14 mouse cellular contexts compared by ENCODE assay signal in genomic region chr17:14349086-14349814, GRCm38 (mm10).
"Had no signal": no experiment of that assay in that cellular context is flagged by ENCODE, and none has a peak within 500 bp of the region (broad histone marks: within the 10 kb centered on the region; RNA-seq: fewer than 3 reads in every experiment).

No protein-coding gene starts in this region.

- H3K9me3 ChIP-seq: midbrain, embryonic 10.5 days; neural tube, embryonic 13.5 days had no signal

- H3K4me2 ChIP-seq: limb, embryonic 13.5 days; neural tube, embryonic 13.5 days had no signal

- H3K27me3 ChIP-seq: limb, embryonic 13.5 days; neural tube, embryonic 13.5 days had no signal

- H3K9ac ChIP-seq: limb, embryonic 13.5 days; liver, embryonic 14.5 days; neural tube, embryonic 13.5 days had no signal

- H3K4me3 ChIP-seq: limb, embryonic 13.5 days; midbrain, embryonic 10.5 days; neural tube, embryonic 13.5 days had no signal

- ATAC-seq: midbrain, embryonic 16.5 days had no signal

- DNase-seq: kidney, adult 2 months; kidney, postnatal 36 days; layer of hippocampus, adult 9-11 months; layer of hippocampus, postnatal 36 days; lung, adult 18-20 months; lung, postnatal 4 days; right cerebral cortex, adult 18-20 months; right cerebral cortex, postnatal 25 days; thymus, postnatal 36 days had no signal

- H3K4me1 ChIP-seq: midbrain, embryonic 10.5 days; neural tube, embryonic 13.5 days had no signal

- H3K27ac ChIP-seq: limb, embryonic 13.5 days; liver, embryonic 14.5 days; midbrain, embryonic 10.5 days; neural tube, embryonic 13.5 days had no signal

- H3K36me3 ChIP-seq: midbrain, embryonic 10.5 days; neural tube, embryonic 13.5 days had no signal
